Mouse (Mus musculus): ENCODE results near the gene Gsg1l2.

DNA sequence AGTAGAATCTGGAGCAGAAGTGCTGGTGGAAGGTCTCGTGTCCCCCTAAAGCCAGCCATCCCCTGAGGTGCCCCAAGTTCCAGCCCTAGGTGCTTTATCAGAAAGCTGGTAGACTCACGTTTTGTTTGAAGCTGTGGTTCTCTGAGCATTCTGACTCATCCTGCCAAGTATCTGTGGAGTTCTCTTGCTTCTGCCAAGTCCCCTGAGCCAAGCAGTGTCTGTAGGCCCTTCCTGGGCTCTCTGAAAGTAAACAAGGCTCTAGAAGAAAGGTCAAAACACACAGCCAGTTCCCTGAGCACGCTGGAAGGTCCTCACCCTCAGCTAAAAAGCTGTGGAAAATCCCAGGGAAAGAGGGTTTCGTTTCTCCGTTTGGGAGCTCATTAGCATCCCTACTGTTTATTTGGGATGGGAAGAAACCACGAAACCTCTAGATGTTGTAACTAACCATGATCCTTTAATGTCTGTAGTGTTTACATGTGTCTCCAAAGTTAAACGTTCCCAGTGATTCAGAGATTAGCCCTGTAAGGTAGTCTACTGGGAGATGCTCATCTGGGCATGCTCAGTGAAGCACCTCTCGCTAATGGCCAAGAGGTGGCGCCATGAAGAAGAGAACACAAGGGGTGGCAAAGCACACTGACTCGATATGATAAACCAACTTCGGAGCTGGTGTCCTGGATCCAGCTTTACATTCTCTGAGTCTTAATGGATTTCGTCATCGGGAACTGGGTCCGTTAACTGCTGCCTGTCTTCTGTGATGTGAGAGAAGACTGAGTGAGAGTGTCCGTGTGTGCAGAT, 16.8 kb upstream of the Gsg1l2 start:
- TF ChIP-seq CTCF (IDR thresholded peaks at IDR 0.05; ENCODE audit: extremely low read depth, insufficient read length, insufficient replicate concordance, low read depth, low read length) (no peak; the same call in 1 of the 2 replicates), POLR2A (IDR thresholded peaks at IDR 0.05; ENCODE audit: low read depth, low read length) (no peak)
